In the genomic region with DNA sequence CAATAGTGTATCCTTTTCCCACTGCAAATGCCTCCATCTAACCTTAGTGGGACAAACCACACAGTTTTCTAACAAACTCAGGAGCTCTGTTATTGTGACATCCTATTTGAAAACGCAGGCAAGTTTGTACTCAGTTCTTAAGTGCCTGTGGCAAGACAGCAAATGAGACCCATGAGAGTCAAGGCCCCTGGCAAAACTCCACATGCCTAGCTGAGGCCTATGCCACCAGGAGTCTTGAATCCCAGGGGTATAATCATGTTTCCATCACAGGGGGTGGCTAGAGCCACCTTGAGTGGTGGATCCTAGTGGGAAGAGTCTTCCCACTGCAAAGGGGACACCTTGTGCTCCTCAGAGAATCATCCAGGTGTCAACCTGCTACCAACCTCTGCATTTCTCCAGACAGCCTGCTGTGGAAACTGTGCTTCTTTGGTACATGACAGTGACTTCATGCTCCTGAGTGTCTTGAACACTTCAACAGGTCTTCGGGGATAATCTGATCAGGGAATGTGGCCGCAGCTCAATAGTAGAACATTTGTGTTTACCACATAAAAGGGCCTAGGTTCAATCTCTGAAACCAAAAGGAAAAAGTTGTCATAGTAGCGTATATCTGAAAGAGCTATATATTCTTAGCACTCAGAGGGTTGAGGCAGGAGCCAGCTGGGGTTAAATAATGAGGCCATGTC, we compare ENCODE assay signal across 15 mouse cellular contexts. TPM values are rescaled to one million over a fixed set of nuclear protein-coding genes. Genes with fewer than 3 reads are reported as not detected.
DNase-seq lines count a peak whose midpoint lies in the region.
"Had no signal": no experiment of that assay in that cellular context is flagged by ENCODE, and none has a peak within 500 bp of the region (broad histone marks: within the 10 kb centered on the region; RNA-seq: fewer than 3 reads in every experiment).

No protein-coding gene starts in this region.

- DNase-seq in adrenal gland, postnatal 14 days, result peak; percentile 62
- DNase-seq in adrenal gland, postnatal 4 days (ENCODE audit: low spot score in 2 of 2), result no peak
- peak; percentile 61 for DNase-seq in CD4-positive helper T cell, adult 2 months (ENCODE audit: low read depth, low spot score)
- DNase-seq in T-cell, adult 2 months (ENCODE audit: low spot score), result peak; percentile 1
- no peak for DNase-seq in urinary bladder, postnatal 4 days (ENCODE audit: low spot score in 2 of 2)
- no peak for DNase-seq in layer of hippocampus, postnatal 14 days (ENCODE audit: low spot score in 2 of 2)
- DNase-seq: adrenal gland, postnatal 25 days; cerebellum, adult 18-20 months; cerebellum, adult 9-10 months; cerebellum, postnatal 14 days; gastrocnemius, postnatal 10 days; gastrocnemius, postnatal 36 days; heart, adult 2 months; heart, postnatal 14 days; heart, postnatal 4 days had no signal

RNA-seq across cellular contexts. Expression of gene Gpcpd1, which starts 24.2 kb away (rescaled TPM):
- 36.2 and 47.1 TPM in 2 replicates for total RNA-seq in adrenal gland, postnatal 14 days (2021)
- total RNA-seq in adrenal gland, postnatal 4 days (2021), result 10 to 100 TPM; 36.9 to 40.5 TPM
- total RNA-seq in layer of hippocampus, postnatal 14 days (2021), result 100 to 1,000 TPM; 101 to 116 TPM

Comparison
In these comparisons a context has a peak if more than half of its experiments do, and no peak if none do; other contexts are left out.
1. DNase-seq: peak in adrenal gland, postnatal 14 days (single experiment), CD4-positive helper T cell, adult 2 months (single experiment) and T-cell, adult 2 months (single experiment); none in adrenal gland, postnatal 4 days (0 of 2), urinary bladder, postnatal 4 days (0 of 2) and layer of hippocampus, postnatal 14 days (0 of 2).